Mouse (Mus musculus) limb, embryonic 15.5 days (tissue): ENCODE measurements around the gene Gyg. TPM values are rescaled to one million over a fixed set of nuclear protein-coding genes. Genes with fewer than 3 reads are reported as not detected.
A peak's percentile ranks its signal among the peaks of the same experiment; 100 is the strongest.

Experiments used
- ATAC-seq: fragments of 200-750 bp; cut with Nextera tagmentation; 2 replicates; pipeline ENCODE4 v1.8.0; 2017; ENCODE audit warnings: low read depth, moderate TSS enrichment; ENCODE audit not compliant: insufficient number of reproducible peaks, low FRiP score, low TSS enrichment
- H3K27ac ChIP-seq: fragments of 300-500 bp; sonication (generic); 2 replicates; pipeline ENCODE4 v1.5.1; 2015; ENCODE audit warnings: moderate library complexity, mild to moderate bottlenecking, inconsistent platforms
- H3K27me3 ChIP-seq: fragments of 300-500 bp; sonication (generic); 2 replicates; pipeline ENCODE4 v1.6.1; 2015; ENCODE audit warnings: inconsistent platforms
- H3K36me3 ChIP-seq: fragments of 300-500 bp; sonication (generic); 2 replicates; pipeline ENCODE4 v1.6.1; 2015; ENCODE audit warnings: inconsistent platforms
- H3K4me1 ChIP-seq: fragments of 300-500 bp; sonication (generic); 2 replicates; pipeline ENCODE4 v1.6.1; 2015; ENCODE audit warnings: inconsistent platforms
- H3K4me2 ChIP-seq: fragments of 300-500 bp; sonication (generic); 2 replicates; pipeline ENCODE4 v1.6.1; 2015; ENCODE audit warnings: mild to moderate bottlenecking, inconsistent platforms
- H3K4me3 ChIP-seq: fragments of 300-500 bp; sonication (generic); 2 replicates; pipeline ENCODE4 v1.5.1; 2015; ENCODE audit warnings: mild to moderate bottlenecking, inconsistent platforms
- H3K9ac ChIP-seq: fragments of 300-500 bp; sonication (generic); 2 replicates; pipeline ENCODE4 v1.6.1; 2015; ENCODE audit warnings: inconsistent platforms
- H3K9me3 ChIP-seq: fragments of 300-500 bp; sonication (generic); 2 replicates; pipeline ENCODE4 v1.6.1; 2016; ENCODE audit warnings: inconsistent platforms
- WGBS: fragments of 180-500 bp; shearing (Covaris S2); methylation state at CpG from one replicate; pipeline ENCODE4 v1.1.7; 2015; 5-methylcytosine and 5-hydroxymethylcytosine counted together
- polyA plus RNA-seq: library from polyadenylated mRNA; unstranded; fragments of >200 nt; fragmentation: Nextera tagmentation; extraction: Ambion mirVana; gene quantifications from 2 replicates; pipeline ENCODE4 v1.2.1, GENCODE M21; 2015

Gyg gene
- 36.2 and 41.7 TPM in 2 replicates for polyA plus RNA-seq

- Histone ChIP-seq H3K9ac (peak within 1 kb of the TSS; percentile 71), H3K4me1 (peaks cover 5% of the 10 kb centered on the region; the same call in 1 of the 2 replicates), H3K27me3 (no peaks in the 10 kb centered on the region), H3K4me3 (peak within 1 kb of the TSS; percentile 72), H3K9me3 (no peaks in the 10 kb centered on the region), H3K36me3 (no peaks in the 10 kb centered on the region), H3K27ac (peak within 1 kb of the TSS; percentile 60; the same call in 1 of the 2 replicates), H3K4me2 (peak within 1 kb of the TSS; percentile 89)
- ATAC-seq = peak; percentile 82
- under 1% methylated on average over 73 of the region's 73 CpGs for WGBS
These were observed at the start of gene Gyg for GRCm38 (mm10) chr3:20154531-20155367. TSS of gene Gyg (minus strand) at chr3:20155317.

- Histone ChIP-seq H3K9ac (no peak overlapping the region), H3K4me2 (no peak overlapping the region), H3K27me3 (no peaks in the 10 kb centered on the region), H3K36me3 (no peaks in the 10 kb centered on the region), H3K4me1 (no peaks in the 10 kb centered on the region), H3K27ac (no peak overlapping the region), H3K9me3 (no peaks in the 10 kb centered on the region), H3K4me3 (no peak overlapping the region)
- WGBS = 28% methylated on average over 6 of the region's 6 CpGs
- ATAC-seq = no peak
These were observed 43.8 kb upstream of the Gyg start for GRCm38 (mm10) chr3:20198869-20199268.

GRCm38 (mm10) chr3:20197878-20198277 lies 42.8 kb upstream of the Gyg start:
- Histone ChIP-seq H3K27me3 (no peaks in the 10 kb centered on the region), H3K36me3 (no peaks in the 10 kb centered on the region), H3K9me3 (no peaks in the 10 kb centered on the region), H3K4me3 (no peak overlapping the region), H3K4me1 (no peaks in the 10 kb centered on the region), H3K9ac (no peak overlapping the region), H3K4me2 (no peak overlapping the region), H3K27ac (no peak overlapping the region)
- no peak for ATAC-seq
- WGBS = 76% methylated on average over 10 of the region's 10 CpGs

GRCm38 (mm10) chr3:20188976-20189675 lies 34.0 kb upstream of the Gyg start:
- Histone ChIP-seq H3K36me3 (no peaks in the 10 kb centered on the region), H3K4me3 (no peak overlapping the region), H3K4me2 (no peak overlapping the region), H3K4me1 (no peaks in the 10 kb centered on the region), H3K27ac (no peak overlapping the region), H3K9ac (no peak overlapping the region), H3K27me3 (no peaks in the 10 kb centered on the region), H3K9me3 (no peaks in the 10 kb centered on the region)
- no peak for ATAC-seq
- WGBS = 57% methylated on average over 5 of the region's 5 CpGs

- Histone ChIP-seq H3K9me3 (no peaks in the 10 kb centered on the region), H3K27ac (no peak overlapping the region), H3K36me3 (no peaks in the 10 kb centered on the region), H3K9ac (no peak overlapping the region), H3K4me1 (no peaks in the 10 kb centered on the region), H3K4me2 (no peak overlapping the region), H3K27me3 (no peaks in the 10 kb centered on the region), H3K4me3 (no peak overlapping the region)
- 92% methylated on average over 6 of the region's 6 CpGs for WGBS
- ATAC-seq = no peak
These were observed 17.3 kb upstream of the Gyg start for GRCm38 (mm10) chr3:20172394-20172793.

- Histone ChIP-seq H3K4me3 (no peak overlapping the region), H3K4me1 (no peaks in the 10 kb centered on the region), H3K27me3 (no peaks in the 10 kb centered on the region), H3K4me2 (no peak overlapping the region), H3K36me3 (no peaks in the 10 kb centered on the region), H3K9ac (no peak overlapping the region), H3K9me3 (no peaks in the 10 kb centered on the region), H3K27ac (no peak overlapping the region)
- 85% methylated on average over 1 of the region's 1 CpGs for WGBS
- ATAC-seq = no peak
These were observed 12.4 kb upstream of the Gyg start for GRCm38 (mm10) chr3:20167487-20167886.

GRCm38 (mm10) chr3:20155476-20155875 lies 359 bp upstream of the Gyg start:
- no peak overlapping the region for H3K9ac ChIP-seq
- WGBS = 78% methylated on average over 6 of the region's 6 CpGs
- ATAC-seq = no peak
- peak overlapping the region; percentile 72 for H3K4me3 ChIP-seq
- no peak overlapping the region for H3K27ac ChIP-seq
- no peaks in the 10 kb centered on the region for H3K9me3 ChIP-seq
- H3K4me2 ChIP-seq = peak overlapping the region; percentile 89; the same call in 1 of the 2 replicates
- H3K36me3 ChIP-seq = no peaks in the 10 kb centered on the region
- H3K4me1 ChIP-seq = peaks cover 5% of the 10 kb centered on the region; the same call in 1 of the 2 replicates
- H3K27me3 ChIP-seq = no peaks in the 10 kb centered on the region

GRCm38 (mm10) chr3:20151651-20152050 lies 3.5 kb downstream of the Gyg start:
- H3K9ac ChIP-seq = no peak overlapping the region
- H3K36me3 ChIP-seq = peaks cover 7% of the 10 kb centered on the region
- peaks cover 5% of the 10 kb centered on the region; the same call in 1 of the 2 replicates for H3K4me1 ChIP-seq
- no peaks in the 10 kb centered on the region for H3K27me3 ChIP-seq
- ATAC-seq = no peak
- no peaks in the 10 kb centered on the region for H3K9me3 ChIP-seq
- H3K4me3 ChIP-seq = no peak overlapping the region
- H3K27ac ChIP-seq = no peak overlapping the region
- no peak overlapping the region for H3K4me2 ChIP-seq
- 79% methylated on average over 3 of the region's 3 CpGs for WGBS

- no peak for ATAC-seq
- WGBS = 88% methylated on average over 2 of the region's 2 CpGs
These were observed 4.6 kb downstream of the Gyg start for GRCm38 (mm10) chr3:20150511-20150910.

GRCm38 (mm10) chr3:20147647-20148046 lies 7.5 kb downstream of the Gyg start:
- Histone ChIP-seq H3K4me2 (no peak overlapping the region), H3K4me1 (no peaks in the 10 kb centered on the region), H3K27ac (no peak overlapping the region), H3K27me3 (no peaks in the 10 kb centered on the region), H3K36me3 (peaks cover 7% of the 10 kb centered on the region), H3K9me3 (no peaks in the 10 kb centered on the region), H3K4me3 (no peak overlapping the region), H3K9ac (no peak overlapping the region)
- WGBS = 70% methylated on average over 5 of the region's 5 CpGs
- no peak for ATAC-seq

More at GRCm38 (mm10) chr3:20150511-20150910, 4.6 kb downstream of the Gyg start:
- Histone ChIP-seq H3K4me1 (peaks cover 5% of the 10 kb centered on the region; the same call in 1 of the 2 replicates), H3K4me2 (no peak overlapping the region), H3K4me3 (no peak overlapping the region), H3K27me3 (no peaks in the 10 kb centered on the region), H3K9me3 (no peaks in the 10 kb centered on the region), H3K27ac (no peak overlapping the region), H3K9ac (no peak overlapping the region), H3K36me3 (peaks cover 7% of the 10 kb centered on the region)

- peaks cover 7% of the 10 kb centered on the region for H3K36me3 ChIP-seq
- H3K4me2 ChIP-seq = no peak overlapping the region
- no peaks in the 10 kb centered on the region for H3K9me3 ChIP-seq
- H3K9ac ChIP-seq = no peak overlapping the region
- H3K27me3 ChIP-seq = no peaks in the 10 kb centered on the region
- H3K27ac ChIP-seq = 0 out of 2 replicates have a peak overlapping the region, but pooled peaks have one; percentile 27
- H3K4me3 ChIP-seq = no peak overlapping the region
- H3K4me1 ChIP-seq = no peaks in the 10 kb centered on the region
- 34% methylated on average over 7 of the region's 7 CpGs for WGBS
- no peak for ATAC-seq
These were observed 8.2 kb downstream of the Gyg start for GRCm38 (mm10) chr3:20146884-20147395.

GRCm38 (mm10) chr3:20145696-20146113 lies 9.4 kb downstream of the Gyg start:
- no peaks in the 10 kb centered on the region for H3K27me3 ChIP-seq
- peaks cover 7% of the 10 kb centered on the region for H3K36me3 ChIP-seq
- H3K4me3 ChIP-seq = no peak overlapping the region
- WGBS = 32% methylated on average over 1 of the region's 1 CpGs
- H3K4me2 ChIP-seq = no peak overlapping the region
- no peak for ATAC-seq
- H3K4me1 ChIP-seq = no peaks in the 10 kb centered on the region
- no peak overlapping the region for H3K9ac ChIP-seq
- H3K9me3 ChIP-seq = no peaks in the 10 kb centered on the region
- H3K27ac ChIP-seq = no peak overlapping the region
